Mouse (Mus musculus) right cerebral cortex, postnatal 10 days (tissue): ENCODE measurements around the gene Akain1.
A peak's percentile ranks its signal among the peaks of the same experiment; 100 is the strongest.

Experiments used
- DNase-seq, 2 experiments: peaks; one replicate each; pipeline ENCODE4 v3.0.0; 2021; ENCODE audit warnings: low spot score in 2 of 2

Akain1 gene

GRCm38 (mm10) chr17:69479261-69479660 is 40.1 kb downstream of the Akain1 start:
- no peak for DNase-seq

- no peak for DNase-seq
Measured at GRCm38 (mm10) chr17:69487116-69487515, 48.0 kb downstream of the Akain1 start.

- no peak for DNase-seq
Measured at GRCm38 (mm10) chr17:69487884-69488283, 48.8 kb downstream of the Akain1 start.

GRCm38 (mm10) chr17:69488826-69489225 is 49.7 kb downstream of the Akain1 start:
- no peak for DNase-seq

GRCm38 (mm10) chr17:69492368-69492767 is 53.2 kb downstream of the Akain1 start:
- DNase-seq = peak in 1 of 2 experiments; percentile 35

- no peak for DNase-seq
Measured at GRCm38 (mm10) chr17:69495531-69495930, 56.4 kb downstream of the Akain1 start.

GRCm38 (mm10) chr17:69496125-69496524 is 57.0 kb downstream of the Akain1 start:
- no peak for DNase-seq

- no peak for DNase-seq
Measured at GRCm38 (mm10) chr17:69497315-69497714, 58.2 kb downstream of the Akain1 start.

- no peak for DNase-seq
Measured at GRCm38 (mm10) chr17:69498913-69499312, 59.8 kb downstream of the Akain1 start.

- DNase-seq = no peak
Measured at GRCm38 (mm10) chr17:69499441-69499840, 60.3 kb downstream of the Akain1 start.

- peak; percentile 34 to 50 for DNase-seq
Measured at GRCm38 (mm10) chr17:69506070-69506469, 66.9 kb downstream of the Akain1 start.

- DNase-seq = no peak
Measured at GRCm38 (mm10) chr17:69516344-69516907, 77.3 kb downstream of the Akain1 start.

- no peak for DNase-seq
Measured at GRCm38 (mm10) chr17:69531472-69531871, 92.3 kb downstream of the Akain1 start.
